Mouse (Mus musculus) kidney, embryonic 16.5 days (tissue): Measurements from ENCODE around the gene Arpc5l. TPM values are rescaled to one million over a fixed set of nuclear protein-coding genes. Genes with fewer than 3 reads are reported as not detected.
"Not testable (repeated sequence)": the region's sequence is repeated elsewhere in the genome, so short reads cannot be mapped to it uniquely, and the experiment has no call there.

Source experiments
- ATAC-seq: fragments of 200-750 bp; cut with Nextera tagmentation; 2 replicates; pipeline ENCODE4 v1.8.0; 2017; ENCODE audit warnings: moderate TSS enrichment; ENCODE audit not compliant: low FRiP score, low TSS enrichment
- H3K27ac ChIP-seq: fragments of 300-500 bp; sonication (generic); 2 replicates; pipeline ENCODE4 v1.5.1; 2014; ENCODE audit warnings: low read length
- H3K27me3 ChIP-seq: fragments of 300-500 bp; sonication (generic); 2 replicates; pipeline ENCODE4 v1.6.1; 2014; ENCODE audit warnings: low read length, control low read depth, mixed read lengths; ENCODE audit not compliant: insufficient read depth
- H3K36me3 ChIP-seq: fragments of 300-500 bp; sonication (generic); 2 replicates; pipeline ENCODE4 v1.6.1; 2014; ENCODE audit warnings: low read length, control low read depth, mixed read lengths; ENCODE audit not compliant: insufficient read depth
- H3K4me1 ChIP-seq: fragments of 300-500 bp; sonication (generic); 2 replicates; pipeline ENCODE4 v1.6.1; 2014; ENCODE audit warnings: low read length, control low read depth, mixed read lengths; ENCODE audit not compliant: insufficient read depth
- H3K4me2 ChIP-seq: fragments of 300-500 bp; sonication (generic); replicated peaks from 2 replicates; pipeline ENCODE4 v1.6.1; 2014; ENCODE audit warnings: low read depth, low read length
- H3K4me3 ChIP-seq: fragments of 300-500 bp; sonication (generic); 2 replicates; pipeline ENCODE4 v1.5.1; 2014; ENCODE audit warnings: mild to moderate bottlenecking, low read length
- H3K9ac ChIP-seq: fragments of 300-500 bp; sonication (generic); replicated peaks from 2 replicates; pipeline ENCODE4 v1.6.1; 2014; ENCODE audit warnings: low read length
- H3K9me3 ChIP-seq: fragments of 300-500 bp; sonication (generic); 2 replicates; pipeline ENCODE4 v1.6.1; 2016; ENCODE audit warnings: low read length, control low read depth
- WGBS: fragments of 180-500 bp; shearing (Covaris S2); extraction: QIAGEN DNeasy Blood & Tissue Kit; methylation state at CpG from one replicate; pipeline ENCODE4 v1.1.7; 2014; 5-methylcytosine and 5-hydroxymethylcytosine counted together
- polyA plus RNA-seq: library from polyadenylated mRNA; unstranded; fragments of >200 nt; fragmentation: Nextera tagmentation; extraction: Ambion mirVana; gene quantifications from 2 replicates; pipeline ENCODE4 v1.2.1, GENCODE M21; 2015

The Arpc5l gene
- polyA plus RNA-seq, 1 experiment from 2014 or later = 114 TPM

GRCm38 (mm10) chr2:39006149-39006730, 1.1 kb downstream of the Arpc5l start:
- H3K4me1 ChIP-seq = peaks cover 45% of the 10 kb centered on the region
- ATAC-seq = no peak
- H3K27ac ChIP-seq = no peak overlapping the region
- 92% methylated on average over 14 of the region's 14 CpGs for WGBS
- no peaks in the 10 kb centered on the region for H3K9me3 ChIP-seq
- H3K9ac ChIP-seq = 0 out of 2 replicates have a peak overlapping the region, but pooled peaks have one; percentile 3
- H3K4me2 ChIP-seq = peak overlapping the region; percentile 96
- H3K36me3 ChIP-seq = peaks cover 23% of the 10 kb centered on the region
- H3K4me3 ChIP-seq = peak overlapping the region; percentile 90; the same call in 1 of the 2 replicates
- H3K27me3 ChIP-seq = no peaks in the 10 kb centered on the region

GRCm38 (mm10) chr2:39007865-39008264, 2.7 kb downstream of the Arpc5l start:
- Histone ChIP-seq H3K27me3 (no peaks in the 10 kb centered on the region), H3K4me1 (peaks cover 38% of the 10 kb centered on the region), H3K36me3 (peaks cover 13% of the 10 kb centered on the region), H3K4me2 (peak overlapping the region; percentile 85), H3K27ac (peak overlapping the region; percentile 95), H3K4me3 (peak overlapping the region; percentile 80), H3K9me3 (no peaks in the 10 kb centered on the region), H3K9ac (peak overlapping the region; percentile 83)
- ATAC-seq = peak; percentile 85
- under 1% methylated on average over 44 of the region's 44 CpGs for WGBS

GRCm38 (mm10) chr2:39008350-39008851, 3.3 kb downstream of the Arpc5l start:
- H3K27me3 ChIP-seq = no peaks in the 10 kb centered on the region
- H3K27ac ChIP-seq = peak overlapping the region; percentile 95
- no peaks in the 10 kb centered on the region for H3K9me3 ChIP-seq
- peak overlapping the region; percentile 83 for H3K9ac ChIP-seq
- under 1% methylated on average over 22 of the region's 25 CpGs for WGBS
- ATAC-seq = peak; percentile 62
- peaks cover 10% of the 10 kb centered on the region for H3K36me3 ChIP-seq
- H3K4me2 ChIP-seq = peak overlapping the region; percentile 85
- H3K4me1 ChIP-seq = peaks cover 32% of the 10 kb centered on the region
- peak overlapping the region; percentile 80 for H3K4me3 ChIP-seq

GRCm38 (mm10) chr2:39008954-39009365, 3.8 kb downstream of the Arpc5l start:
- H3K27ac ChIP-seq = peak overlapping the region; percentile 95
- peak overlapping the region; percentile 85 for H3K4me2 ChIP-seq
- H3K4me3 ChIP-seq = peak overlapping the region; percentile 80
- H3K27me3 ChIP-seq = no peaks in the 10 kb centered on the region
- H3K4me1 ChIP-seq = peaks cover 27% of the 10 kb centered on the region
- peak overlapping the region; percentile 83 for H3K9ac ChIP-seq
- 2% methylated on average over 3 of the region's 3 CpGs for WGBS
- no peak for ATAC-seq
- peaks cover 13% of the 10 kb centered on the region for H3K36me3 ChIP-seq
- no peaks in the 10 kb centered on the region for H3K9me3 ChIP-seq

GRCm38 (mm10) chr2:39010144-39010543, 5.0 kb downstream of the Arpc5l start:
- WGBS = 96% methylated on average over 4 of the region's 5 CpGs
- Histone ChIP-seq H3K36me3 (peaks cover 19% of the 10 kb centered on the region), H3K4me1 (peaks cover 24% of the 10 kb centered on the region)
- H3K27ac ChIP-seq, ATAC-seq, H3K4me3 ChIP-seq, H3K9me3 ChIP-seq, H3K9ac ChIP-seq, H3K27me3 ChIP-seq, H3K4me2 ChIP-seq: not testable (repeated sequence)

GRCm38 (mm10) chr2:39011264-39011663, 6.1 kb downstream of the Arpc5l start:
- no peaks in the 10 kb centered on the region for H3K27me3 ChIP-seq
- H3K36me3 ChIP-seq = peaks cover 27% of the 10 kb centered on the region
- no peak for ATAC-seq
- H3K9ac ChIP-seq = no peak overlapping the region
- no peak overlapping the region for H3K4me2 ChIP-seq
- no peak overlapping the region for H3K27ac ChIP-seq
- H3K9me3 ChIP-seq = no peaks in the 10 kb centered on the region
- H3K4me3 ChIP-seq = no peak overlapping the region
- H3K4me1 ChIP-seq = peaks cover 17% of the 10 kb centered on the region

GRCm38 (mm10) chr2:39011971-39012370, 6.8 kb downstream of the Arpc5l start:
- Histone ChIP-seq H3K27ac (no peak overlapping the region), H3K4me1 (peaks cover 15% of the 10 kb centered on the region), H3K9ac (no peak overlapping the region), H3K36me3 (peaks cover 32% of the 10 kb centered on the region), H3K27me3 (no peaks in the 10 kb centered on the region), H3K4me2 (no peak overlapping the region), H3K4me3 (no peak overlapping the region), H3K9me3 (no peaks in the 10 kb centered on the region)
- WGBS = 90% methylated on average over 3 of the region's 3 CpGs
- no peak for ATAC-seq

- Histone ChIP-seq H3K4me3 (no peak overlapping the region), H3K4me2 (no peak overlapping the region), H3K9ac (no peak overlapping the region), H3K36me3 (peaks cover 35% of the 10 kb centered on the region), H3K27me3 (no peaks in the 10 kb centered on the region), H3K9me3 (no peaks in the 10 kb centered on the region), H3K4me1 (peaks cover 11% of the 10 kb centered on the region), H3K27ac (no peak overlapping the region)
- WGBS = 75% methylated on average over 7 of the region's 7 CpGs
- ATAC-seq = no peak
These were observed 7.7 kb downstream of the Arpc5l start for GRCm38 (mm10) chr2:39012768-39013279.

- no peak overlapping the region for H3K27ac ChIP-seq
- H3K27me3 ChIP-seq = no peaks in the 10 kb centered on the region
- peaks cover 64% of the 10 kb centered on the region for H3K36me3 ChIP-seq
- H3K9me3 ChIP-seq = no peaks in the 10 kb centered on the region
- no peak overlapping the region for H3K4me2 ChIP-seq
- H3K4me1 ChIP-seq = no peaks in the 10 kb centered on the region
- no peak overlapping the region for H3K9ac ChIP-seq
- ATAC-seq = no peak
- 83% methylated on average over 3 of the region's 3 CpGs for WGBS
- H3K4me3 ChIP-seq = no peak overlapping the region
These were observed 11.4 kb downstream of the Arpc5l start for GRCm38 (mm10) chr2:39016581-39016980.

- H3K9ac ChIP-seq = no peak overlapping the region
- no peaks in the 10 kb centered on the region for H3K27me3 ChIP-seq
- H3K9me3 ChIP-seq = no peaks in the 10 kb centered on the region
- H3K27ac ChIP-seq = no peak overlapping the region
- H3K4me3 ChIP-seq = no peak overlapping the region
- H3K4me1 ChIP-seq = no peaks in the 10 kb centered on the region
- WGBS = 85% methylated on average over 1 of the region's 1 CpGs
- ATAC-seq = no peak
- peaks cover 75% of the 10 kb centered on the region for H3K36me3 ChIP-seq
- no peak overlapping the region for H3K4me2 ChIP-seq
These were observed 14.9 kb downstream of the Arpc5l start for GRCm38 (mm10) chr2:39020004-39020403.
